In the genomic region with DNA sequence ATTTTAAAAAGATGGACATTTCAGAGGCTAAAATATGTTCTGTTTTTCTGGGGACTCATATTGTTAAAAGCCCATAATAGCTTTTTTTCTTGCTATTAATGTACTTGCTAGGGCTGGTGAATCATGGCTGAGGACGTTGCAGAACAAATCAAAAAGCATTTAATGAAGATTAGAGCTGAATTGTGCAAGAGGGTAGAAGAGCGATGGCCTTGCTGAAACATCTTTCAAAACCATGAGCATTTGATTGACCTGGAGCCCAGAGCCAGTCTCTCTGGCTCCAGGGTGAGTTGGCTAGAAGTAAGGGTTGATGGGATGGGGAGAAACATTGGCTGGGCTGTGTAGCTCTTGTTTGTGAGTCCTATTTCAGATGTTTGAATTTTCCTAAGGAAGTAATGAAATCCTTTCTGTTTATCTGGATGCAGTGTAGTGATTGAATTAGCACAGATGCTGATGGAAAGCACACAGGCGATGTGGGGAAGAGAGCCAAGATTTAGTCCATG, we compare ENCODE assay signal across 25 mouse cellular contexts.
DNase-seq lines count a peak whose midpoint lies in the region; ATAC-seq and TF ChIP-seq lines count a peak whose summit lies in the region.
"Had no signal": no experiment of that assay in that cellular context is flagged by ENCODE, and none has a peak within 500 bp of the region (broad histone marks: within the 10 kb centered on the region; RNA-seq: fewer than 3 reads in every experiment).

No protein-coding gene starts in this region.

- H3K79me2 ChIP-seq in liver, adult 2 months (ENCODE audit: control insufficient read depth, insufficient read depth, low read length): no peaks in the 10 kb centered on the region

- H3K9ac ChIP-seq in heart, embryonic 11.5 days (ENCODE audit: low read depth, low read length): no peak overlapping the region
- no peak overlapping the region for H3K9ac ChIP-seq in liver, adult 2 months (ENCODE audit: low read depth, low read length)
- no peak overlapping the region for H3K9ac ChIP-seq in liver, postnatal 0 days (replicated peaks)
- H3K9ac ChIP-seq: embryonic facial prominence, embryonic 12.5 days; forebrain, embryonic 12.5 days; forebrain, embryonic 15.5 days; heart, embryonic 12.5 days; heart, embryonic 15.5 days; hindbrain, embryonic 14.5 days had no signal

- no peaks in the 10 kb centered on the region for H3K4me1 ChIP-seq in heart, embryonic 11.5 days (ENCODE audit: control insufficient read depth, insufficient read depth, low read length)
- H3K4me1 ChIP-seq in liver, adult 2 months (ENCODE audit: control insufficient read depth, insufficient read depth, low read length): no peaks in the 10 kb centered on the region
- no peaks in the 10 kb centered on the region for H3K4me1 ChIP-seq in liver, postnatal 0 days (ENCODE audit: insufficient read depth)
- H3K4me1 ChIP-seq: embryonic facial prominence, embryonic 12.5 days; forebrain, embryonic 12.5 days; forebrain, embryonic 15.5 days; heart, embryonic 12.5 days; heart, embryonic 15.5 days had no signal

- TF ChIP-seq CTCF in liver, adult 2 months (IDR thresholded peaks at IDR 0.05; ENCODE audit: low read depth, low read length): no peak
- TF ChIP-seq CTCF in liver, postnatal 0 days (IDR thresholded peaks at IDR 0.05; ENCODE audit: low read depth): no peak

- no peak for TF ChIP-seq EP300 in liver, postnatal 0 days (IDR thresholded peaks at IDR 0.05; ENCODE audit: low read depth)

- peak; percentile 29 for DNase-seq in adrenal gland, adult 2 months
- DNase-seq in adrenal gland, postnatal 36 days: no peak
- DNase-seq in gastrocnemius, adult 18-20 months (ENCODE audit: low spot score): peak; percentile 1
- no peak for DNase-seq in gastrocnemius, postnatal 4 days (ENCODE audit: low spot score in 2 of 2)
- DNase-seq in heart, adult 11 months: peak; percentile 82
- peak; percentile 97 for DNase-seq in liver, adult 2 months (ENCODE audit: extremely low read depth, low read depth, low spot score)
- no peak for DNase-seq in liver, postnatal 0 days
- DNase-seq: adrenal gland, postnatal 25 days; cerebellum, adult 18-20 months; cerebellum, adult 9-10 months; cerebellum, postnatal 14 days; heart, postnatal 4 days; kidney, adult 18-20 months had no signal

- no peak overlapping the region for H3K4me2 ChIP-seq in heart, embryonic 11.5 days
- no peak overlapping the region for H3K4me2 ChIP-seq in liver, postnatal 0 days (ENCODE audit: low read depth, low read length)
- H3K4me2 ChIP-seq: embryonic facial prominence, embryonic 12.5 days; forebrain, embryonic 12.5 days; forebrain, embryonic 15.5 days; heart, embryonic 12.5 days; heart, embryonic 15.5 days; hindbrain, embryonic 14.5 days had no signal

- no peak for ATAC-seq in heart, embryonic 11.5 days (replicated peaks; ENCODE audit: insufficient number of reproducible peaks, low FRiP score, low TSS enrichment)
- ATAC-seq in liver, postnatal 0 days: no peak
- ATAC-seq: activated CD4-positive, CD25-positive, alpha-beta regulatory T cell, adult 4 months; forebrain, embryonic 15.5 days; hindbrain, postnatal 0 days; inflammation-experienced regulatory T-cells, adult 6 months; intestine, embryonic 16.5 days had no signal

- no peaks in the 10 kb centered on the region for H3K27me3 ChIP-seq in heart, embryonic 11.5 days (ENCODE audit: control insufficient read depth, insufficient read depth, low read length)
- no peaks in the 10 kb centered on the region for H3K27me3 ChIP-seq in liver, adult 2 months (ENCODE audit: control insufficient read depth, insufficient read depth, low read length)
- no peaks in the 10 kb centered on the region for H3K27me3 ChIP-seq in liver, postnatal 0 days (ENCODE audit: insufficient read depth, low read length)
- H3K27me3 ChIP-seq: embryonic facial prominence, embryonic 12.5 days; forebrain, embryonic 12.5 days; forebrain, embryonic 15.5 days; heart, embryonic 12.5 days; heart, embryonic 15.5 days had no signal

- WGBS in heart, embryonic 11.5 days (ENCODE audit: insufficient replicate concordance): 69% methylated on average over 3 of the region's 3 CpGs
- 15% methylated on average over 3 of the region's 3 CpGs for WGBS in liver, adult 2 months
- 66% methylated on average over 3 of the region's 3 CpGs for WGBS in liver, postnatal 0 days (ENCODE audit: insufficient replicate concordance)

- no peak overlapping the region for H3K27ac ChIP-seq in heart, embryonic 11.5 days (ENCODE audit: low read depth, low read length)
- H3K27ac ChIP-seq in liver, adult 2 months (replicated peaks; ENCODE audit: insufficient read depth, low read depth, low read length): no peak overlapping the region
- no peak overlapping the region for H3K27ac ChIP-seq in liver, postnatal 0 days (ENCODE audit: low read depth)
- H3K27ac ChIP-seq: embryonic facial prominence, embryonic 12.5 days; forebrain, embryonic 12.5 days; forebrain, embryonic 15.5 days; heart, embryonic 15.5 days; hindbrain, embryonic 14.5 days; hindbrain, postnatal 0 days had no signal

- no peak overlapping the region for H3K4me3 ChIP-seq in heart, embryonic 11.5 days (ENCODE audit: low read depth, low read length)
- no peak overlapping the region for H3K4me3 ChIP-seq in liver, adult 2 months (ENCODE audit: insufficient read depth, low read depth, low read length)
- H3K4me3 ChIP-seq in liver, postnatal 0 days (ENCODE audit: low read depth, low read length): no peak overlapping the region
- H3K4me3 ChIP-seq: embryonic facial prominence, embryonic 12.5 days; erythroblast, embryonic 14.5 days; forebrain, embryonic 12.5 days; forebrain, embryonic 15.5 days; heart, embryonic 12.5 days; heart, embryonic 15.5 days had no signal

- no peaks in the 10 kb centered on the region for H3K36me3 ChIP-seq in heart, embryonic 11.5 days (ENCODE audit: control insufficient read depth, insufficient read depth, low read length)
- no peaks in the 10 kb centered on the region for H3K36me3 ChIP-seq in liver, adult 2 months (ENCODE audit: control insufficient read depth, insufficient read depth, low read length)
- H3K36me3 ChIP-seq in liver, postnatal 0 days (replicated peaks; ENCODE audit: insufficient read depth, low read length): no peaks in the 10 kb centered on the region
- H3K36me3 ChIP-seq: embryonic facial prominence, embryonic 12.5 days; forebrain, embryonic 12.5 days; forebrain, embryonic 15.5 days; heart, embryonic 12.5 days; heart, embryonic 15.5 days had no signal

- no peak for TF ChIP-seq POLR2A in liver, adult 2 months (IDR thresholded peaks at IDR 0.05; ENCODE audit: extremely low read depth, insufficient read depth, low read length)

- no peaks in the 10 kb centered on the region for H3K9me3 ChIP-seq in heart, embryonic 11.5 days (replicated peaks; ENCODE audit: control insufficient read depth, low read length)
- H3K9me3 ChIP-seq in liver, postnatal 0 days (ENCODE audit: low read length): no peaks in the 10 kb centered on the region
- H3K9me3 ChIP-seq: embryonic facial prominence, embryonic 12.5 days; forebrain, embryonic 12.5 days; forebrain, embryonic 15.5 days; heart, embryonic 12.5 days; heart, embryonic 15.5 days had no signal

Comparison
In these comparisons a context has a peak if more than half of its experiments do, and no peak if none do; other contexts are left out.
1. DNase-seq: peak in adrenal gland, adult 2 months (single experiment), gastrocnemius, adult 18-20 months (single experiment), heart, adult 11 months (single experiment) and liver, adult 2 months (single experiment); none in adrenal gland, postnatal 36 days (0 of 2), gastrocnemius, postnatal 4 days (0 of 2) and liver, postnatal 0 days (single experiment).